Mouse (Mus musculus) frontal cortex, postnatal 10 days (tissue): Measurements from ENCODE around the gene Fbxo11.
"Not testable (repeated sequence)": the region's sequence is repeated elsewhere in the genome, so short reads cannot be mapped to it uniquely, and the experiment has no call there.

Experiments used
- DNase-seq, 2 experiments: peaks; one replicate each; pipeline ENCODE4 v3.0.0; 2022; ENCODE audit warnings: low spot score in 2 of 2, mixed read lengths in 1 of 2

Gene Fbxo11

GRCm38 (mm10) chr17:88014456-88014855 is 50.6 kb downstream of the Fbxo11 start:
- DNase-seq = no peak

GRCm38 (mm10) chr17:88006956-88007355 is 58.1 kb downstream of the Fbxo11 start:
- DNase-seq = no peak

- DNase-seq = no peak
Measured at GRCm38 (mm10) chr17:88004892-88005291, 60.2 kb downstream of the Fbxo11 start.

GRCm38 (mm10) chr17:87997808-87998207 is 67.3 kb downstream of the Fbxo11 start:
- no peak for DNase-seq

GRCm38 (mm10) chr17:87993338-87993737 is 71.8 kb downstream of the Fbxo11 start:
- no peak for DNase-seq

GRCm38 (mm10) chr17:87992154-87992553 is 72.9 kb downstream of the Fbxo11 start:
- no peak for DNase-seq

GRCm38 (mm10) chr17:87987507-87987906 is 77.6 kb downstream of the Fbxo11 start:
- no peak for DNase-seq

GRCm38 (mm10) chr17:87985916-87986315 is 79.2 kb downstream of the Fbxo11 start:
- no peak for DNase-seq

- no peak for DNase-seq
Measured at GRCm38 (mm10) chr17:87984440-87985214, 80.5 kb downstream of the Fbxo11 start.

GRCm38 (mm10) chr17:87983313-87983712 is 81.8 kb downstream of the Fbxo11 start:
- no peak for DNase-seq

GRCm38 (mm10) chr17:87982112-87982511 is 83.0 kb downstream of the Fbxo11 start:
- DNase-seq = no peak

GRCm38 (mm10) chr17:87979696-87980095 is 85.4 kb downstream of the Fbxo11 start:
- not testable (repeated sequence) for DNase-seq

GRCm38 (mm10) chr17:87976927-87977326 is 88.2 kb downstream of the Fbxo11 start:
- DNase-seq = not testable (repeated sequence)

GRCm38 (mm10) chr17:87976154-87976806 is 88.8 kb downstream of the Fbxo11 start:
- DNase-seq = no peak

- peak; percentile 35 to 50 for DNase-seq
Measured at GRCm38 (mm10) chr17:87975229-87975853, 89.8 kb downstream of the Fbxo11 start.

- peak; percentile 76 to 81 for DNase-seq
Measured at GRCm38 (mm10) chr17:87974629-87975228, 90.4 kb downstream of the Fbxo11 start, which contains the start of gene Msh6. TSS of gene Msh6 (plus strand) at chr17:87975062.

GRCm38 (mm10) chr17:87973261-87974167 is 91.6 kb downstream of the Fbxo11 start:
- DNase-seq = no peak

- no peak for DNase-seq
Measured at GRCm38 (mm10) chr17:87972856-87973255, 92.2 kb downstream of the Fbxo11 start.

- not testable (repeated sequence) for DNase-seq
Measured at GRCm38 (mm10) chr17:87971696-87972591, 93.1 kb downstream of the Fbxo11 start.

GRCm38 (mm10) chr17:87968483-87968926 is 96.6 kb downstream of the Fbxo11 start:
- not testable (repeated sequence) for DNase-seq
